Mouse (Mus musculus) spleen, postnatal 10 days (tissue): ENCODE measurements around the gene Pck2.

Source experiments
- DNase-seq, 2 experiments: peaks; one replicate each; pipeline ENCODE4 v3.0.0; 2021 to 2022; ENCODE audit warnings: low spot score in 2 of 2

Pck2 gene

DNA sequence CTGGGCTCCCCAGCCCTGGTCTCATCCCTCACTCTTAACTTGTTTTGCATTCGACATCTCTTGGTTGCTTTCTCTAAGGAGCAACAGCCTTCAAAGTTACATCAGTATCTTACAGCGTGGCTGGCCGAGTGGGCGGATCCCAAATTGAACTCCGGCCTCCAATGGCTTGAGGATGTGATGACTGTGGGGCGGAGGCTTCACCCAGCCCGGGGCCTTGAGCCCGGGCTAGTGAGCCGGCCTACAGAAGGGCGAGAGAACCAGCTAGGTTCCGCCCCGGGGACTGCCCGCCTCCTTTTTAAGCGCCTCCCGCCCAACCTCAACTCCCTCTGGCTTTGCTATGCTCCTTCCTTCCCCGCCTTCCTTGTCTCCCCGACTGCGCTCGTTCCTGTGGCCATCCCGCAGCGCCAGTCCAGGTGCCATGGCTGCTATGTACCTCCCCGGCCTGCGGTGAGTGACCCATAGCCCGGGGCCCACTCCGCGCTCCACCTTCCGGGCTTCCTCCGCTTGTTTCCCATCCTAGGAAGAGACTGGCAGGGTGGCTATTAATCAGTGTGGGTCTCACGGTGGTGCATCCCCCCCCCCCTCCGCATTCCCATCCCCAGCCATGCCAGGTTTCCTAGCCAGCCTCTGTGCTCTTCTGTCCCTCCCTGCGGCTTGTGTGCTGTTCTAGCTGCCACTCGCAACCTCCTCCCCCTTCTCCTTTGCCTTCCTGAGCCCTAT is at the start of gene Pck2:
TSS of gene Pck2 (plus strand) at position 200 of the 720 bp plus-strand sequence.
- DNase-seq: peak; percentile 87 to 93

GRCm38 (mm10) chr14:55490361-55491201 is 49.5 kb upstream of the Pck2 start, which contains the start of gene Carmil3:
Gene Carmil3 (plus strand): TSS chr14:55490651.
- DNase-seq: peak; percentile 38 to 56

DNA sequence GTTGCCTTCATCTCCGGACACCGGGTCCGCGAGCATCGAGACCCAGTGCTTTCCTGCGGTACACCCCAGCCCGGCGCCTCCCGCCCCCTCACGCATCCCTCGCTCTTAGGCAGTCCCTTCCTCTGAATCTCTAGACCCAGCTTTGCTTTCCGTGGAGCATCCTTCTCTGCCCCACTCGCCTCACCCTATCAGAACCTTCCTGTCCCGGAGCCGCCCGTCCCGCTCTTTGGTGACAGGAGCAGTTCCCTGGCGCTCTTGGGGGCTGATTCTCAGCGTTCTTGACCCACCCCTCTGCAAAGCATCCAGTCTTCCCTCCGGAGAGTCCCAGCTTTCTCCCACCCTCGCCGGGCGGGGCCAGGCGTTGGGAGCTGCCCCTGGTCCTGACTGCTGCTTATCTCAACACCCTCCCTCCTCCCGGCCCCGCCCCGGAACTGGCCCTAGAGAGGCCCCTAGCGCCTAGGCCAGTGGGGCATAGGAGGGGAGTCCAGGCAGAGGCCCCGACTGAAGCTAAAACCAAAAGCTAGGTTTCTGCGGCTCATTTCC is 48.7 kb upstream of the Pck2 start:
- DNase-seq: peak; percentile 61 to 78

DNA sequence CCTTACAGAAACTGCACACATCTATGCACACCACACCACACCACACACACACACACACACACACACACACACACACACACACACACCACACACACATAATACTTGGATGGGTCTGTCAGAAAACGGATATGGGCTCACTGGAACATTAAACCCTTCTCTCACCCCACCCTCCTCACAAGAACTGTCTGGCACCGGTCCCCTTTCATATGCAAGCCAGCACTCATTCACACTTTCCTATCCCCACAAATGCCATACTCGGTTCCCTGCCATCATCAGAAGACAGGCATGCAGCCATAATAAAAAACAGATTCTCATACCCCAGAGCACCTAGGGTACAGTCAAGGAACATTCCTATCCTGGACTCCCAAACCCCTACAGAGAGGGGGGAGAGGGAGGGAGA is 48.0 kb upstream of the Pck2 start:
- no peak for DNase-seq

DNA sequence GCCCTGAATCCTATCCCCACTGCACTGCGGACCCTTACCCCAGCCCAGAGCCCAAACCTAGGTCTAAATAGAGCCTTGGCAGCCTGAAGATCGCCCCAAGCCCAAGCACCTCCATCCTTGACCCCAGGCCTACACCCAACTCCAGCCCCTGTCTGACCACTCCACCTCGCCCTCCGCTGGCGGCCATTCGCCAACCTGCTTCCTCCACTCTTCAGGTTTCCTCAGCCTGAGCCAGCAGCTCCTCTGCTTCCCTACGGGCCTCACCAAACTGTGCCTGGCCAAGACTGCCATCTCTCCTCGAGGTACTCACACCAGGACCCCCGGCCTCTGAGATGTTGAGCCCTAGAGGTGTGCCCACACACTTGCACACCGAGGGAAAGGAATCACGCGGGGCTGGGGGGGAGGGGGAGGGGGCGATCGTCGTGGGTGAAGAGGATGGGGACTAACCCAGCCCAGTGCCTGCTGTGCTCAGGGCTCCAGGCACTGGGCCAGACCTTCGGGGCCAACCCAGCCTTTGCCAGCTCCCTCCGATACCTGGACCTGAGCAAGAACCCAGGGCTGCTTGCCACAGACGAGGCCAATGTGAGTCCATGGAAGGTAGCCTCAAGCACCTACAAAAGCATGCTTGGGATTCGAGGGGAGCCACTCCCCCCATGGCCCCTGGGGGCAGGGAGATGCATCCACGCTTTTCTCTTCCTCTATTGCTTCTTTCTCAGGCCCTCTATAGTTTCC is 44.4 kb upstream of the Pck2 start:
- no peak for DNase-seq

DNA sequence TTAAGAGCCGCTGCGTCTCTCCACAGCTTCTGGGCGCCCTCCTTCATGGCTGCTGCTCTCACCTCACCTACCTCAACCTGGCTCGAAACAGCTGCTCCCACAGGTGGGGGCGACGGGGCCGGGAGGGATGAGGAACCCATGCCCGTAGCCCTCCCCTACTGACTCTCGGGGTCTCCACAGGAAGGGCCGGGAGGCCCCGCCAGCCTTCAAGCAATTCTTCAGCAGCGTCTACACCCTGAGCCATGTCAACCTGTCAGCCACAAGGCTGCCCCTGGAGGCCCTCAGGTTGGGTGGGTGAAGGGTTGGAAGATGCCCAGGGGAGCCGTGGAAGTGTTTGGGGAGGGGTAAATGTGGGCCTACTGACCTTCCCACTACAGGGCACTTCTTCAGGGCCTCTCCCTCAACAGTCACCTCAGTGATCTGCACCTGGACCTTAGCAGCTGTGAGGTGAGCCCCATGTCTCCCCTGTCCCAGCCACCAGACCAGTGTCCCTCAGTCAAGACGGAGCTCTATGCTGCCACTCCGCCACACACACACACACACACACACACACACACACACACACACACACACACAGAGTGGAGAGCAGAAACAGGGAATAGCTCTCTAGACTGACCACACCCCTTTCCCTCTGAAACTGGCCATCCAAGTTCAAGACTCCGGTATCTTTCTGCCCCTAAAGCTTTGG is 43.2 kb upstream of the Pck2 start:
- DNase-seq: no peak

- peak; percentile 89 to 92 for DNase-seq
Measured at GRCm38 (mm10) chr14:55497449-55497821, 42.6 kb upstream of the Pck2 start.

DNA sequence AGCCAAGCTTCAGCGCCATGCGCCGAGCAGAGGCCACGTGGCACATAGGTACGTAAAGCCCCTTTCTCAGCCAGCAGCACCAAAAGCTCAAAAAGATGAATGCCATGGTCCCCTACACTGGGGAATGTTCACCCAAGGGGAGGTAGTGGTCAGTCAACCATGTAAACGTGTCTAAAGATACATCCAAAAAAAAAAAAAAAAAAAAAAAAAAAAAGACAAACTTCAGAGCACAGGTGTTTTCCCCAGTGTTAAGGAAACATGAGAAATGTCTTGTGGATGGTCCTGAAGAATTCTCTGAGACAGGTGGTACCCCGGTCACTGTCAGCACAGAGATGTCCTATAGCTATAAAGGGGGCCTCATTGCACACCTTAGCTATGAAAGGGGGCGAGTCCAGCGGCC is 34.5 kb upstream of the Pck2 start:
- DNase-seq: no peak

DNA sequence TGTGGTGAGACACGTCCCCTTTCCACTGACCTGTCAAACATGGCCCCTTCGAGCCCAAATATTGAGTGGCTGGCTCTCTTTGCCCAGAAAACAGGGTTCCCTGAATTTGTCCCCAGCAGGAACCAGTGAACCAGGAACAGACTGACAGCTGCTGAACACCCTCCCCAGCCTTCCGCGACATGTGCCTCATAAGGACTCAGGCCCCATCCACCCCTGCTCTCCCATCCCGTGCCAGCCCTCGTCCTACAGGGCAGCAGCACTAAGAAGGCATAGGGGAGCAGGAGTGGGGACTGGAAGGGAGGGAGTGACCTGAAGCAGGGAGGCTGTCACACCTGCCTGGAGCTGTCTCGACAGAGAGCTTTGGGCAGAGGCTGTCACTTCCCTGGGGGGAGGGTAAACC is 32.3 kb upstream of the Pck2 start:
- no peak for DNase-seq

GRCm38 (mm10) chr14:55509540-55509939 is 30.5 kb upstream of the Pck2 start:
- DNase-seq: no peak

DNA sequence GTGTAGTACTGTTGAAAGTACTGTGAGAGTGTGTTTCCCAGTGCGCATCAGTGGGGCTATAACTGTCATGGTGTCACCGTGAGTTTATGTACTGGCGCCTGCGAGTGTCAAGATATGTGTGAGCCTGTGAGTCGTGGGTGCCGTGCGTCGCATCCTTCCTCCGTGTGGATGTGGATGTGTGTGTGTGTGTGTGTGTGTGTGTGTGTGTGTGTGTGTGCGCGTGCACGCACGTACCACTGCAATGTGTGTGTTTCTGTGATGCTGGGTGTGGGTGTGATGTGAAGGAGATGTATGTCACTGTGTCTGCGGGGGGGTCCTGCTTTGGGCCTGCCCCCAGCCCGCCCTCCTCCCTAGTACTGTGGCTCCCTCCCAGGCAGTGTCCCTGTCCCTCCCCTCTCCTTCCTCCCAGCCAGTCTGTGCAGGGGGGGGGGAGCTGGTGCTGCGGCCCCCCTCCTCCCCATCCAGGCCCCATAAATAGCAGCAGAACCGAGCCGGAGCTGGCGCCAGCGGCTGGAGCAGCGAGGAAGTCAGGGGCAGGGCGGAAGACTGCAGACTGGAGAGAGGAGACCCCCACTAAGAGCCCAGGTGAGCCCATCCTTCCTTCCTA is 29.8 kb upstream of the Pck2 start, which contains the start of gene Cpne6:
TSS of gene Cpne6 (plus strand) at position 321 of the 607 bp plus-strand sequence.
- DNase-seq: no peak

DNA sequence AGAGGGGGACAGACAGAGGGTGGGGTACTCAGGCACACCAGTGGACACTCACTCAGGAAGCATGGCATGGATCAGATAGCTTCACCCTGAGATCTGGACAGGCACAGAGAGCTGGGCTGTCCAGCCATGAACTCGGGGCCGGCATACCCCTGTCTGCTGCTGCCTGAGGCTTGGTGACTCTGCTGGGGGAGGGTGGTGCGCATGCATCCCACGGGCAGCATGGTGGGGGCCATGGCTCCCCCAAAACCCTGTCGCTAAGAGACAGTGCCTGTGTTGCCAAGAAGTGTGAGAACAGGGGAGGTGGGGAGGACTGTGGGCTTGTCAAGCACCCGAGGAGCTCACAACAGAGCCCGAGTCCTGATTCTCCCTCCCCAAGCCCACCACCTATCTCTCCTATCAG is 29.0 kb upstream of the Pck2 start:
- no peak for DNase-seq

DNA sequence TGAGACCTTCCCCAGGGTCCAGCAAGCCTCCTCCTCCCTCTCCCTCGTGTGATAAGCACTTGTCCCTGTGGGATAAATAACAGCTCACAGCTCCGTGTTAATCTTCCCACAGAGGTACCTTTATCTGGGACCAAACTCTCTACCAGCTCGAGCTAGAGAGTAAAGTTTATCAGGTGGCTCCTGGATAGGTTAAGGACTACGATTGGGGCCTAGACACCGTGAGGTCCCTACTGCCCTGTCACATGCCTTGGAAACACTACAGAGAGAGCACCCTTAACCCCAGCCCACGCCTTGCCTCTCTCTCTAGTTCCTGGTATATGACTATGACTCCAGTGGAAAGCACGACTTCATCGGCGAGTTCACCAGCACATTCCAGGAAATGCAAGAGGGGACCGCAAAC is 26.1 kb upstream of the Pck2 start:
- DNase-seq: no peak

GRCm38 (mm10) chr14:55515846-55516245 is 24.2 kb upstream of the Pck2 start:
- DNase-seq: no peak

- DNase-seq: no peak
Measured at GRCm38 (mm10) chr14:55518897-55519296, 21.2 kb upstream of the Pck2 start.

GRCm38 (mm10) chr14:55519604-55520003 is 20.5 kb upstream of the Pck2 start:
- no peak for DNase-seq

DNA sequence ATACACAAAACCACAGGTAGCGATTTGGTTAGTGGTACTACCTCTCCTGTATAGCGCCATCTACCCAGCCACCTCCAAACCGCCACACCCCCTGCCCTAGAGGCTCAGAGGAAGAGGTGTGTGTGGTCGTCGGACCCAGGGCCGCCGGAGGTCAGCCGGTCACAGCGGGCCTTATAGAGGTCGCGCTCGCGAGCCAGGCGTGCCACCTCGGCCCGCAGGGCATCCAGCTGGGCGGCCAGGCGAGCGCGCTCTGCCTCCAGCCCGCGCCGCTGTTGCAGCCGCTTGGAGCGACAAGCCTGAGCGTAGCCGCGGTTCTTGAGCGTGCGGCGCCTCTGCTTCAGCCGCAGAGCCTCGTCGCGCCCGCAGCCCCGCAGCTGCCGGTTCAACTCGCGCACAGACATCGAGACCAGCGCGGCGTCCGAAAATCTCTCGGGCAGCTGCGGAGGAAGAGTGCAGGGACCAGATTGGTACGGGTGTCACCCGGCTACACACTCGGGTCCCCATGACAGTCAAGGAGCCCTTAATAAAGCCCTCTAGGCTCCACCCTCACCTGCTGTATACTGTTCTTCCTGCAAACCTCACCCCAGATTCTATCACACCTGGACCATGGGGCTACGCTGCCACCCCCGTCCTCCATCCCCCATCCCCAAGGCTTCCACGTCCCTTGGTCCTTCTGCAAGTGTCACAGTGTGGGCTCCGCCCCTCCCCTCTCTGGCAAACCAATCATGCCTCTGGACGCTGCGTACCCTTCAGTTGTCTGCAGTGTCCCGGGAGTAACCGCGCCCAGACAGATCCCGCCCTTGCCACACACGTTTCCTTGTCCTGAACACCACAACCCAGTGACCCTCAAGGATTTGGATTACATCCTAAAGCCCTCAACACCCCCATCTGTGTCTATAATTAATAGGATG is 19.4 kb upstream of the Pck2 start:
- no peak for DNase-seq

- no peak for DNase-seq
Measured at GRCm38 (mm10) chr14:55524062-55524461, 16.0 kb upstream of the Pck2 start.

GRCm38 (mm10) chr14:55524785-55525184 is 15.3 kb upstream of the Pck2 start, which contains the start of gene Nrl:
Gene Nrl (minus strand): TSS chr14:55524981.
- no peak for DNase-seq

DNA sequence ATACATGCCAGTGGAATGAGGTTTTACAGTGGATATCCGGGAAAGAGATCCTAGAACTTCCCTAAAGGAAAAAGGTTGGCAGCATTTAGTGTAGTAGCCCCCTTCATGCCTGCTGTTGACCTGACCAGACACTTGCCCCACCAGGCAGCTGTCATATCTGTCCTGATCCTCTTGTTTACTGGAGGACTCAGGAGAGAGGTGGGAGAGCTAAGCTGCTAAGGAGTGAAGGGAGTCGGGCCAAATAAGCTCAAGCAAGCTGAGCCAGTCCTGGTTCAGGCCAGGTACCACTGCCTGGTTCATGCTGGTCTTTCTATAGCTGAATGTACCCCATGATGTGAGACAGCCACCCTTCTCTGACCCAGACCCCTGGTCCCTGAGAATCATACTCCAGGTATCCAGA is 13.4 kb upstream of the Pck2 start:
- DNase-seq: no peak
